Mouse (Mus musculus) heart, embryonic 14.5 days (tissue): Measurements from ENCODE around the gene Mreg. TPM values are rescaled to one million over a fixed set of nuclear protein-coding genes. Genes with fewer than 3 reads are reported as not detected.

Experiments
- ATAC-seq: fragments of 200-750 bp; cut with Nextera tagmentation; 2 replicates; pipeline ENCODE4 v1.8.0; 2017; ENCODE audit warnings: low read depth, moderate TSS enrichment; ENCODE audit not compliant: insufficient number of reproducible peaks, insufficient read depth, low FRiP score
- H3K27ac ChIP-seq, 2 experiments: fragments of 200-500 bp in 1 of 2; fragments of 300-500 bp in 1 of 2; sonication (generic) in 1 of 2; replicated peaks in 1 of 2; 2 replicates each; pipeline ENCODE4 v1.5.1; 2012 to 2014; ENCODE audit warnings: low read depth in 2 of 2, low read length in 2 of 2, control low read depth in 1 of 2, mild to moderate bottlenecking in 1 of 2, mixed read lengths in 1 of 2; ENCODE audit not compliant: control insufficient read depth in 1 of 2, insufficient read depth in 1 of 2
- H3K27me3 ChIP-seq: fragments of 300-500 bp; sonication (generic); 2 replicates; pipeline ENCODE4 v1.6.1; 2014; ENCODE audit warnings: mild to moderate bottlenecking, low read length, control low read depth; ENCODE audit not compliant: control insufficient read depth, insufficient read depth
- H3K36me3 ChIP-seq: fragments of 300-500 bp; sonication (generic); 2 replicates; pipeline ENCODE4 v1.6.1; 2014; ENCODE audit warnings: mild to moderate bottlenecking, control low read depth, low read length, mixed read lengths; ENCODE audit not compliant: control insufficient read depth, insufficient read depth
- H3K4me1 ChIP-seq, 2 experiments: fragments of 200-500 bp in 1 of 2; fragments of 300-500 bp in 1 of 2; sonication (generic) in 1 of 2; 2 replicates each; pipeline ENCODE4 v1.6.1; 2012 to 2014; ENCODE audit warnings: low read length in 2 of 2, control low read depth in 1 of 2, mixed read lengths in 1 of 2; ENCODE audit not compliant: control insufficient read depth in 2 of 2, insufficient read depth in 2 of 2
- H3K4me2 ChIP-seq: fragments of 300-500 bp; sonication (generic); 2 replicates; pipeline ENCODE4 v1.6.1; 2014; ENCODE audit warnings: mild to moderate bottlenecking, low read length
- H3K4me3 ChIP-seq, 2 experiments: fragments of 200-500 bp in 1 of 2; fragments of 300-500 bp in 1 of 2; sonication (generic) in 1 of 2; 2 replicates each; pipeline ENCODE4 v1.5.1; 2012 to 2014; ENCODE audit warnings: low read length in 2 of 2, mild to moderate bottlenecking in 2 of 2, control low read depth in 1 of 2, low read depth in 1 of 2, moderate library complexity in 1 of 2; ENCODE audit not compliant: control insufficient read depth in 1 of 2, insufficient read depth in 1 of 2
- H3K9ac ChIP-seq: fragments of 300-500 bp; sonication (generic); 2 replicates; pipeline ENCODE4 v1.6.1; 2014; ENCODE audit warnings: mild to moderate bottlenecking, low read length
- H3K9me3 ChIP-seq: fragments of 300-500 bp; sonication (generic); 2 replicates; pipeline ENCODE4 v1.6.1; 2016; ENCODE audit warnings: low read length, control low read depth; ENCODE audit not compliant: control insufficient read depth
- WGBS: fragments of 180-500 bp; shearing (Covaris S2); extraction: QIAGEN DNeasy Blood & Tissue Kit; methylation state at CpG from one replicate; pipeline ENCODE4 v1.1.7; 2014; 5-methylcytosine and 5-hydroxymethylcytosine counted together
- polyA plus RNA-seq: library from polyadenylated mRNA; unstranded; fragments of >200 nt; fragmentation: Nextera tagmentation; extraction: Ambion mirVana; gene quantifications from 2 replicates; pipeline ENCODE4 v1.2.1, GENCODE M21; 2014

The Mreg gene
- polyA plus RNA-seq, 1 experiment from 2014 or later: 6.8 TPM

DNA sequence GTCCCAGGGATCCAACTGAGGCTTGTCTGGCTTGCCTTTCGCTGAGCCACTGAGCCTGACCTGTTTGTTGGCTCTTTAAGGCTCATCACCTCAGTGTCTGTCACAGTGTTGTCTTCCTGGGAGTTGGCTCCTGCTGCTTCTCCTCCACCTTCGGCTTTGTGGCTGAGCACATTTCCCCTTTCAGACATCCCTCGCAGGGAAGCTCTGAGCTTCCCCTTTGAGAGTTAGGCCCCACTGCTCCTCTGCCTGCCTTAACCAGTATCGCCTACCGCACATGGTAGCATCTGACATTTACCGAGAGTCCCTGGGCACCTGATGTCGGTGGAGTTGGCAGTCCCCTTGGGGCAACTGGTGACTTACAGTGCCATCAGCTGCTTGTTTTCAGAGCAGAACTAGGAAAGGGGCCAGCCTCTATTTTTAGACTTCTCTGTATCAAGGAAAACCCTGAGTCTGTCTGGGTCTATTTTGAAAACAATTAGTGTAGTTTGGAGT, 2.4 kb upstream of the Mreg start:
- peak overlapping the region; percentile 50; the same call in 1 of the 2 replicates for H3K9ac ChIP-seq
- no peaks in the 10 kb centered on the region for H3K36me3 ChIP-seq
- no peaks in the 10 kb centered on the region for H3K9me3 ChIP-seq
- no peak overlapping the region for H3K4me3 ChIP-seq
- 21% methylated on average over 7 of the region's 7 CpGs for WGBS
- ATAC-seq: no peak
- peaks cover 13 to 14% of the 10 kb centered on the region in 2 experiments for H3K4me1 ChIP-seq
- peak overlapping the region; percentile 35 for H3K4me2 ChIP-seq
- H3K27me3 ChIP-seq: no peaks in the 10 kb centered on the region
- peak overlapping the region; percentile 79 to 91 for H3K27ac ChIP-seq

DNA sequence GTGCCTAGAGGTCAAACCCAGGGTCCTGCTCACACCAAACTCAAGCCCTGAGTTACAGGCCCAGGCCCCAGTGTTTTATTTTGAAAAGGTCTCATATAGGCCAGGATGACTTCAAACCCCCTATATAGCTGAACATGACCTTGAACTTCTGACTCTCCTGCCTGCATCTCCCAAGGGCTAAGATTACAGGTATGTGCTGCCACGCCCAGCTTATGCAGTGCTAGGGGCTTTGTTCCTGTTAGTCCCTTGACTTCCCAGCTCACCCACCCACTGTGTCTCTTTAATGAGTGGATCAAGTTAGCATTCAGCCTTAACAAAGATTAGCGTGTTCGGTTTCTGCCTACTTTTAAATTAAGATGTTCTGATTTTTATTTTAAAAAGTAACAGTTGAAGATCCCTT, 1.8 kb upstream of the Mreg start:
- Histone ChIP-seq H3K27me3 (no peaks in the 10 kb centered on the region), H3K4me2 (no peak overlapping the region), H3K9ac (no peak overlapping the region), H3K4me3 (no peak overlapping the region), H3K4me1 (peaks cover 13 to 14% of the 10 kb centered on the region in 2 experiments), H3K36me3 (no peaks in the 10 kb centered on the region), H3K9me3 (no peaks in the 10 kb centered on the region), H3K27ac (peak overlapping the region in 1 of 2 experiments; percentile 91; a peak in 2 of 4 replicates)
- ATAC-seq: no peak
- WGBS: 92% methylated on average over 3 of the region's 3 CpGs

DNA sequence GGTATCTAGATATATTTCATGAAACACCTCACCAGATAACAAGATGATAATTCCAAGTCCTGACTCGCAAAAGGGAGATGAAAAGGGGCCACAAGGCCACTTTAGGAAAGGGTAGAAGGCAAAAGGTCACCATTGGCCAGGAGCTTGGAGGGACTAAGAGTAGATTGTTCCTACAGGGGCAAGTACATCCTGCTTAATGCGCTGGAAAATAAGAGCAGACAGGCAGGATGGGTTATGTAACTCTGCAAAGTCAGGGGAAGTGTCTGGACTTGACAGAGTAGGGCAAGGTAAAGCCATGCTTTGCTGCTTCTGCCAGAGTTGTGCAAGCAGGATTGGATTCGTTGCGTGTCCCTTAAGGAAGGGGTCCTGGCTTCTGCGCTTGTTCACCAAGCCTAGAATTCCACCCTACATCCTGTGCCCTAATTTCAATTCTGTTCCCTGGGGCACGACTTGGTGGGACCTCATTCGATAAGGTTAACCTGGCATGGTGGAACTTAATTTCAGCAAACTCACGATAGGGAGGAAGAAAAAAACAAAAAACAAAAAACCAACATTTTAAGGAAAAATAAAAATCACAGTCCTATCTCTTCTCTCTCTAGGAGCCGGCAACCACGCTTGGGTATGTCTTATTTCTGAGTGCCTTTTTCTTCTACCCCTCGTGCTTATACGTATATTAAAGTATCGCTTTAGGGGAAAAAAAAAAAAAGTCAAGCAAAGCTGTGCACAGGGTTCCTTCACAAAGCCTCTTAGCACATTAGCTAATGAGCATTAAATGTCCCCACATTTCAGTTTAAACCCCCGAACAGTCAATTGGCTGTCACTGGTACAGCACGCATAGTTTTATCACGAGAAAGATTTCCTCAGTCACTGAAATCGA, 1.1 kb downstream of the Mreg start:
- Histone ChIP-seq H3K4me1 (peaks cover 13 to 14% of the 10 kb centered on the region in 2 experiments), H3K4me3 (peak overlapping the region; percentile 62 to 95), H3K9ac (peak overlapping the region; percentile 77), H3K27me3 (no peaks in the 10 kb centered on the region), H3K36me3 (no peaks in the 10 kb centered on the region), H3K9me3 (no peaks in the 10 kb centered on the region), H3K27ac (no peak overlapping the region), H3K4me2 (peak overlapping the region; percentile 97)
- no peak for ATAC-seq
- 22% methylated on average over 17 of the region's 17 CpGs for WGBS

DNA sequence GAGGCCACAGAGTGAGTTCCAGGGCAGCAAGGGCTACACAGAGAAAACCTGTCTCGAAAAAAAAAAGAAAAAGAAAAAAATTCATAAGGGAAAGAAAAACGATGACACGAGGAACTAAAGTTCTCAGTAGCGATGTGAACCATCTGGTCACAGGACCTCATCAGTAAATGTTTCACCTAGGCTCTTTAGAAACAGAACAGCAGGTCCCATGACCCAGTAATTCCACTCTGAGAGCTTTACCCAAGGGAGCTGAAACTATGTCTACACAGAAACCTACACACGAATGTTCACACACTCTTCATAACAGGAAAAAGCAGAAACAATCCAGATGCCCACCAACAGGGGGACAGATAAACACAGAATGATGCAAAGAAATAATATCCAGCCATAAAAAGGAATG, 4.0 kb downstream of the Mreg start:
- Histone ChIP-seq H3K9me3 (no peaks in the 10 kb centered on the region), H3K4me1 (peaks cover 0 to 2% of the 10 kb centered on the region in 2 experiments; a peak in 2 of 4 replicates), H3K9ac (no peak overlapping the region), H3K4me3 (no peak overlapping the region), H3K36me3 (no peaks in the 10 kb centered on the region), H3K4me2 (no peak overlapping the region), H3K27ac (no peak overlapping the region), H3K27me3 (no peaks in the 10 kb centered on the region)
- no peak for ATAC-seq
- 81% methylated on average over 5 of the region's 5 CpGs for WGBS

DNA sequence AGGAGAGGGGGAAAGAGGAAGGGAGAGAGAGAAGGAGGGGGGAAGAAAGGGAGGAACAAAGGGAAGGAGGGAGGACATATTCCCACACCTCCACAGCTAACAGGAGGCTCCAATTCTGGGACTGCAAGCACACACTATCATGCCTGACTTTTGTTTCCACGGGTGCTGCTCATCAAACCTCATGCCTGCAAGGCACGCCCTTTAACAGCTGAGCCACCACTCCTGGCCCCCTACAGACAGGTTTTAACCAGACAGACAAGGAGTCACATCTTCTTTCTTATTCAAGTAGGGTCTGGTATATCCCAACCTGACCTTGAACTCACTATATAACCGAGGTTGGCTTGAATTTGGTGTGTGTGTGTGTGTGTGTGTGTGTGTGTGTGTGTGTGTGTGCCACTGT, 7.0 kb downstream of the Mreg start:
- Histone ChIP-seq H3K27me3 (no peaks in the 10 kb centered on the region), H3K4me1 (no peaks in the 10 kb centered on the region), H3K9me3 (no peaks in the 10 kb centered on the region), H3K4me3 (no peak overlapping the region), H3K36me3 (no peaks in the 10 kb centered on the region), H3K4me2 (no peak overlapping the region), H3K9ac (no peak overlapping the region), H3K27ac (no peak overlapping the region)
- no peak for ATAC-seq
- WGBS: 59% methylated on average over 3 of the region's 3 CpGs

DNA sequence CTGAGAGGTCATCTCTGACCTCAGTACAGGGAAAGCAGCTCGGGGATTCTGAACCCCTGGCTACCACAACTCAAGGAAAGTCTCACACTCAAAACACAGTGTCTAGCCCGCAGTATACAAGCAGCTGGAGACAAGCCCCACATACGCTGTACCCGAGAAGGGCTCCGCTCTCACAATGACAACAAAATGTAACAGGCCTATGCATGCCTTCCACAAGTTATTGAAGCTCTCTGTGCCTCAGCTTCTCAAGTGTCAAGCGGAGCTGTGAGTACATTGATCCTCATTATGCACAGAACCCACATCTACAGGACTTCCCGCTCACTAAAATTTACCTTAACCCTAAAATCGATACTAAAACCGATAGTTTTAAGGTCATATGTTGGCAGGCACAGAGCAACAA, 8.9 kb downstream of the Mreg start:
- Histone ChIP-seq H3K4me1 (no peaks in the 10 kb centered on the region; a peak in 1 of 4 replicates), H3K36me3 (no peaks in the 10 kb centered on the region), H3K9me3 (no peaks in the 10 kb centered on the region), H3K9ac (no peak overlapping the region), H3K27me3 (no peaks in the 10 kb centered on the region), H3K27ac (no peak overlapping the region), H3K4me3 (no peak overlapping the region), H3K4me2 (no peak overlapping the region)
- 86% methylated on average over 9 of the region's 9 CpGs for WGBS
- ATAC-seq: no peak

DNA sequence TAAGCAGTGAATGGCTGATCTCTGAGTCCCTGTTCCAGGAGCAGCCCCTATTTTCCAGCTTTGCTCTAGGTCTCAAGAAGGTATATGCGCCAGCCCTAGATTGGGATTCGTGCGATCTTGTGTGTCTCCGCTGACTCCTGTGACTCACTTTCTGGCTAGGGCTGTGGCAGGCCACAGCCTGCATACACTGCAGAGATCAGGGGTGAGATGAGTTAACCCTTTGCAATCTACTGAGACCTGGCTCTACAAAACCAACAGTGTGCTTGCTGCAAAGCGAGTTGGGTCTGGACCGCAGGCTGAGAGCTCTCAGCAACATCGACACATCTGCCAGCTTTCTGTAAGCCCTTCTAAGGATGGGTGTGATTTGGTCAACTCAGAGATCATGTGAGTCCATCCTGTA, 9.4 kb downstream of the Mreg start:
- Histone ChIP-seq H3K4me2 (no peak overlapping the region), H3K27me3 (no peaks in the 10 kb centered on the region), H3K9me3 (no peaks in the 10 kb centered on the region), H3K27ac (no peak overlapping the region), H3K36me3 (no peaks in the 10 kb centered on the region), H3K9ac (no peak overlapping the region), H3K4me3 (no peak overlapping the region), H3K4me1 (no peaks in the 10 kb centered on the region; a peak in 1 of 4 replicates)
- no peak for ATAC-seq
- WGBS: 81% methylated on average over 7 of the region's 7 CpGs
